Mouse (Mus musculus): ENCODE results near the gene Urah. TPM values are rescaled to one million over a fixed set of nuclear protein-coding genes. Genes with fewer than 3 reads are reported as not detected.
A peak's percentile ranks its signal among the peaks of the same experiment; 100 is the strongest.

Gene Urah
- polyA plus RNA-seq, 1 experiment from 2014 or later, result 5.3 TPM

DNA sequence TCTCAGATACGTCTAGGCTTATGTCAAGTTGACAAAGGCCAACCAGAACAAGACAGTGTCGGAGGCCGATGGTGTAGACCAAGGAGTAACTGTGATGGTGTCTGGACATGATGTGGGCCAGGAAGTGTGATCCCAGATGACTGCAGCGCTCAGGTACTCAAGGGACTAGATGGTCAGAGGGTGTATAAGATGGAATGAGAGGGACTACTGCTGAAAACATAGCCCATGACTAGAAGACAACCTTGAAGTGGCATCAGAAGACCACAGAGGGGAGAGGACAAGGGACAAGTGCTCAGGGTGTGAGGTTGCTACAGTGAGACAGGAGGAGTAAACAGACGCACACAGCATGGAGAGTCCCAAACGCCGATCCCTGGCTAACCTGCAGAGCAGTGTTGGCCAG is 9.0 kb downstream of the Urah start:
- H3K27ac ChIP-seq, result no peak overlapping the region
- WGBS, result 76% methylated on average over 7 of the region's 7 CpGs
- ATAC-seq (ENCODE audit: insufficient number of reproducible peaks, insufficient read depth, low FRiP score, low TSS enrichment, low read depth), result no peak
- H3K27me3 ChIP-seq, result peaks cover 41% of the 10 kb centered on the region
- H3K9me3 ChIP-seq, result no peaks in the 10 kb centered on the region
- H3K4me1 ChIP-seq, result peaks cover 3% of the 10 kb centered on the region; the same call in 1 of the 2 replicates
- no peak overlapping the region for H3K4me3 ChIP-seq
- no peak overlapping the region for H3K9ac ChIP-seq
- no peaks in the 10 kb centered on the region for H3K36me3 ChIP-seq
- H3K4me2 ChIP-seq, result no peak overlapping the region

DNA sequence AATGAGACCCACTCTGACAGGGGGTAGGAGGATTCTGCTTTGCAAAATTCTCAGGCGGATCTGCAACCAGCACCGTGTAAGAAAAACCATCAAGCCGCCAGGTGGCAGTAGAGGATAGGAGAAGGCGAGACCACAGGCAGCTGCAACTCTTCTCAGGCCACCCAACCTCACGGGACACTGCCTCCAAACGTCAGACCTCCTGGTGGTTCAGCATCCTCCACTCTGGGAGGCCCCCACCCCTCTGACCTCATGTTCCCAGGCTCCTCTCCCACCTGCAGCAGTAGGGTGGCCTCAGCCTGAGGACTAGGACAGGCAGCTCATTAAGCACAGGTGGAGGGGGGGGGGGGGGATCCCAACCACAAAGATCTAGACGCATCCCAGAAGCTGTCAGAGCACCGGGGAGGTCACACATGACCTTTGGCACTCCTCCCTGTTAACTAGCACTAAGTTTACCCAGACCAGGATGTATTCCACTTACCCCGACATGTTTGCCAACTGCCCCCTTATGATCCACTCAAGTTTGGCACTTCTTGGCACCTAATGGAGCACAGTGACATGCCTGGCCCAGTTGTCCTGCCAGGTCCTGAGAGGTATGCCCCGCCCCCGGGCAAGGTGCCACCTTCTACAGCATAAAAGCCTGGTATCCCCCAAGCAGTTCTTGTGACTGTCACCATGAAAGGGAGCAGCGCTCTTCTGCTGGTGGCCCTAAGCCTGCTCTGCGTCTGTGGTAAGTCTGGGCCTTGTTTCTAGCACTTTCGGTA is 10.3 kb downstream of the Urah start, which contains the start of gene Scgb1c1:
Gene Scgb1c1, plus strand, starts transcription at position 643 of the 761 bp plus-strand sequence.
- no peak within 1 kb of the TSS for H3K4me2 ChIP-seq
- 29% methylated on average over 14 of the region's 14 CpGs for WGBS
- H3K4me3 ChIP-seq, result no peak within 1 kb of the TSS
- no peaks in the 10 kb centered on the region for H3K9me3 ChIP-seq
- H3K27ac ChIP-seq, result no peak within 1 kb of the TSS
- peaks cover 3% of the 10 kb centered on the region; the same call in 1 of the 2 replicates for H3K4me1 ChIP-seq
- H3K36me3 ChIP-seq, result no peaks in the 10 kb centered on the region
- H3K9ac ChIP-seq, result no peak within 1 kb of the TSS
- ATAC-seq (ENCODE audit: insufficient number of reproducible peaks, insufficient read depth, low FRiP score, low TSS enrichment, low read depth), result peak; percentile 44
- peaks cover 40% of the 10 kb centered on the region for H3K27me3 ChIP-seq

DNA sequence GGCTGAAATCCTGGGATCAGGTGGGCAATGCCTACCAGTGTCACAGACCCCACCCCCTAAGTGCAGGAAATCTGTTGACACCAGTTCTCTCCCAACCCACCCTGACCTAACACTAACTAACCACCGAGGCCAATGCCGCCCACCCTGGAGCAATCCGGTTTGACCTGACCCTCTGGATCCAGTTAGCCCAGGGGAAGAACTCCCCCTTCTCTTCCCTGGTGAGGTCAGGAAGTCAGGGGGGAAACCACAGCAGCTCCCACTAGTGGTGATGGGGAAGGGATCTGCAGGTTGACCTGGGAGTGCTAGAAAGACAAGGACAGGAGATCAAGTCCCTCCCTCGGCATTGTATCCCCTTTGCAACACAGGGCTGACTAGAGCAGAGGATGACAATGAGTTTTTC is 10.9 kb downstream of the Urah start:
- H3K9ac ChIP-seq, result no peak overlapping the region
- ATAC-seq (ENCODE audit: insufficient number of reproducible peaks, insufficient read depth, low FRiP score, low TSS enrichment, low read depth), result no peak
- WGBS, result 46% methylated on average over 4 of the region's 4 CpGs

DNA sequence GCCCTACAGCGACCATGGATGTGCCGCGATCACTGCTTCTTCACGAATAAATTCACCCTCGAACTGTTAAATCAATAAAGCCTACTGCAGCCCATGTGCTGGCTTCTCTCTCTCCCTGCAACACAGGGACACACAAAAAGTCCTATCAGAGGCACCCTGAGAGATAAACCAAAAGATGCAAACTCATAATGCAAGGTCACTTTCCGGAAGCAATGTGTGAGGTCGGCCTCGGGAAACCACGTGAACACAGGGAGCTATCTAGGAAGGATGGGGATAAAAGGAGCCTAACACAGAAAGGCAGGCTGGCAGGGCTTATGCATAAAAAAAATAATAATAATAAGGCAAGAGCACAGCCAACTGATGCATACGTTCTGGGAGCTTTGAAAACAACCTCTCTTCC is 11.9 kb downstream of the Urah start:
- H3K27me3 ChIP-seq, result peaks cover 27% of the 10 kb centered on the region
- H3K4me2 ChIP-seq, result no peak overlapping the region
- no peak for ATAC-seq (ENCODE audit: insufficient number of reproducible peaks, insufficient read depth, low FRiP score, low TSS enrichment, low read depth)
- WGBS, result 81% methylated on average over 10 of the region's 10 CpGs
- H3K4me1 ChIP-seq, result peaks cover 3% of the 10 kb centered on the region; the same call in 1 of the 2 replicates
- no peak overlapping the region for H3K27ac ChIP-seq
- H3K36me3 ChIP-seq, result peaks cover 7% of the 10 kb centered on the region
- H3K9me3 ChIP-seq, result no peaks in the 10 kb centered on the region
- no peak overlapping the region for H3K4me3 ChIP-seq
- H3K9ac ChIP-seq, result no peak overlapping the region

More for the DNA sequence above, 10.9 kb downstream of the Urah start:
- Histone ChIP-seq H3K4me3 (no peak overlapping the region), H3K4me1 (peaks cover 3% of the 10 kb centered on the region; the same call in 1 of the 2 replicates), H3K27me3 (peaks cover 37% of the 10 kb centered on the region), H3K36me3 (no peaks in the 10 kb centered on the region), H3K9me3 (no peaks in the 10 kb centered on the region), H3K4me2 (no peak overlapping the region), H3K27ac (no peak overlapping the region)

DNA sequence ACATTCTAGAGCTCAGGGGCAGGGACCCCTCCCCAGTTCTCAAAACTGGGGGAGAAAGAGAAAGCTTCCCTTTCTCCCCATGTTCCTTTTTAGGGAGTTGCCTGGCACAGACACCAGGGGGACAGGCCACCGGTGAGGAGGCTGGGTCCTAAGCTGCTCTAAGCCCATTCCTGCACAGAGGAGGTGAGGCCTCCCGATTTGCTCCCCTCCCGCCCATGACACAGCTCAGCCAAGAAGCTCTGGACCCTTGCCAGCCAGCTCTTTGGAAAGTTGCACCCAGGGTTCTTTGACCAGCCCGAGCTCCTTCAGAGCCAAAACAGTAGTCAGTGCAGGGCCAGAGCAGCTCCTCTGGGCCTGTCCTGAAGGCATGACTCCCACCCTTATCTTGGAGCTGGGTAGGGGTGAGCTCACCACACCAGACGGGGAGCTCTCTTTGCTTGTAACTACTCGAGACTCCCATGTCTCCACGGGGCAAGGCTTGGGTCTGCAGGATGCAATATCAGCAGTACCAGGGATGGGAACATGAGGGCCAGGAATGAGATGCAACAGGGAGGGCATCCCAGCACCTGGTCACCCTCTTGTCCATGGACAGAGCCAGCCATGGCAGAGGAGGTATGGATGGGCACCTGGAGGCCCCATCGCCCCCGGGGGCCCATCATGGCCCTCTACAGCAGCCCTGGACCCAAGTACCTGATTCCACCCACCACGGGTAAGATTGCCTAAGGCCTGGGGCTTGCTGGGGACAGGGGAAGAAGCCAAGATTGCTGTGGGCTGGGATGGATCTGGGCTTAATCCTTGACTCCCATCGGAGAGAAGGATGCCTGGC is 13.2 kb downstream of the Urah start, which contains the start of gene Odf3:
Gene Odf3, plus strand, starts transcription at position 51 of the 826 bp plus-strand sequence.
- Histone ChIP-seq H3K4me1 (peaks cover 3% of the 10 kb centered on the region; the same call in 1 of the 2 replicates), H3K27me3 (peaks cover 15% of the 10 kb centered on the region), H3K9me3 (no peaks in the 10 kb centered on the region), H3K36me3 (peaks cover 20% of the 10 kb centered on the region), H3K27ac (no peak within 1 kb of the TSS), H3K9ac (no peak within 1 kb of the TSS), H3K4me2 (no peak within 1 kb of the TSS), H3K4me3 (no peak within 1 kb of the TSS)
- 65% methylated on average over 11 of the region's 11 CpGs for WGBS
- no peak for ATAC-seq (ENCODE audit: insufficient number of reproducible peaks, insufficient read depth, low FRiP score, low TSS enrichment, low read depth)

DNA sequence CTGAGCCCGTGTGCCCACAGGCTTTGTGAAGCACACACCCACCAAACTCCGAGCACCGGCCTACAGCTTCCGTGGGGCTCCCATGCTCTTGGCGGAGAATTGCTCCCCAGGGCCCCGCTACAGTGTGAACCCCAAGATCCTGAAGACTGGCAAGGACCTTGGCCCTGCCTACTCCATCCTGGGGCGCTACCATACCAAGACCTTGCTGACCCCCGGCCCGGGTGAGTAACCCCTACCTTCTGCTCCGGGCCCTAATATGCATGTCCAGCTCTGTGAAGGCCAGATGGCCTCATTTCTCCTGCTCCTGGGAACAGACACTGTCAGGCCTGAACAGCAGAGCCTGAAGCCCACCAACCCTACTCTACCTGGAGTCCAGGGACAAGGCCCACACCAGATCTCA is 13.8 kb downstream of the Urah start:
- H3K4me1 ChIP-seq, result peaks cover 3% of the 10 kb centered on the region; the same call in 1 of the 2 replicates
- H3K27me3 ChIP-seq, result peaks cover 9% of the 10 kb centered on the region
- H3K4me3 ChIP-seq, result no peak overlapping the region
- no peak for ATAC-seq (ENCODE audit: insufficient number of reproducible peaks, insufficient read depth, low FRiP score, low TSS enrichment, low read depth)
- no peaks in the 10 kb centered on the region for H3K9me3 ChIP-seq
- 91% methylated on average over 10 of the region's 10 CpGs for WGBS
- H3K27ac ChIP-seq, result no peak overlapping the region
- H3K4me2 ChIP-seq, result no peak overlapping the region
- peaks cover 26% of the 10 kb centered on the region for H3K36me3 ChIP-seq
- no peak overlapping the region for H3K9ac ChIP-seq

DNA sequence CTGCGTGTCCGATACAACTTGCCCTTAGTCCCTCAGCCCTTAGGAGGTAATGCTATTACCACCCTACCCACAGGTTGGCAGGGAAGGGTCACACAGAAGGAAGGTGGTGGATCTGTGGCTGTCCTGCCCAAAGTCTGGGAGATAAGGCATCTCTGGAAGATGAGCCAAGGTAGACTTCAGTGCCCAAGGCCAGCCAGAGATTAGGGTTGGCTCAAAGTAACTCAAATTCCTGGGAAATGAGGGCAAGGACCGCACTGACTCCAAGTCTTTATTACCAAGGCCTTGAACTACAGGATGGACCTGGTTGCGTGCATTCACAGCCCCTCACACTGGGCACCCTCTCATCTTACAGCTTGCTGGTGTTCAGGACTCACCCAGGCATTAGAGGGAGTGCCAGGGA is 17.1 kb downstream of the Urah start:
- ATAC-seq (ENCODE audit: insufficient number of reproducible peaks, insufficient read depth, low FRiP score, low TSS enrichment, low read depth), result no peak
- H3K4me1 ChIP-seq, result peaks cover 10% of the 10 kb centered on the region
- 94% methylated on average over 4 of the region's 4 CpGs for WGBS
- peaks cover 37% of the 10 kb centered on the region for H3K36me3 ChIP-seq
- no peaks in the 10 kb centered on the region for H3K9me3 ChIP-seq
- no peak overlapping the region for H3K27ac ChIP-seq
- no peak overlapping the region for H3K9ac ChIP-seq
- H3K4me2 ChIP-seq, result no peak overlapping the region
- no peak overlapping the region for H3K4me3 ChIP-seq
- H3K27me3 ChIP-seq, result no peaks in the 10 kb centered on the region

DNA sequence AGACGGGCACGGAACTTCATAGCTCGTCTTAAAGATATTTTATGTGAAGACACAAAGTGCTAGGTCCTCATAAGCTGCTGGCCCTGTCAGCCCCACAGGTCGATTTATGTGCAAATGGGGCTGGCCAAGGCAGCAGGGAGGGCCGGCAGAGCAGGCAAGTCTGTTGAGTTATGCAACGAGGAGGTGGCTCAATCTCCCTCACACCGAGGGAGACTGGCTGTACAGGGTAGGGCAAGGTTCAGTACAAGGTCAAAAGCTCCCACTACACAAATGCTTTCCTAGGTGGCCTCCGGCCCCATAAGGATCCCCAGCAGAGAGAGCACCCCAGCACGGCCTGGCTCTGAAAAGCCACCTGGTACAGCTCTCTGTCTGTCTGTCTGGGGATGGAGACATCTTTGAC is 18.6 kb downstream of the Urah start:
- H3K36me3 ChIP-seq, result peaks cover 39% of the 10 kb centered on the region
- H3K9me3 ChIP-seq, result no peaks in the 10 kb centered on the region
- ATAC-seq (ENCODE audit: insufficient number of reproducible peaks, insufficient read depth, low FRiP score, low TSS enrichment, low read depth), result no peak
- H3K27ac ChIP-seq, result no peak overlapping the region
- 87% methylated on average over 9 of the region's 9 CpGs for WGBS
- H3K4me3 ChIP-seq, result no peak overlapping the region
- H3K4me1 ChIP-seq, result peaks cover 18% of the 10 kb centered on the region
- no peak overlapping the region for H3K4me2 ChIP-seq
- H3K9ac ChIP-seq, result no peak overlapping the region
- H3K27me3 ChIP-seq, result no peaks in the 10 kb centered on the region

DNA sequence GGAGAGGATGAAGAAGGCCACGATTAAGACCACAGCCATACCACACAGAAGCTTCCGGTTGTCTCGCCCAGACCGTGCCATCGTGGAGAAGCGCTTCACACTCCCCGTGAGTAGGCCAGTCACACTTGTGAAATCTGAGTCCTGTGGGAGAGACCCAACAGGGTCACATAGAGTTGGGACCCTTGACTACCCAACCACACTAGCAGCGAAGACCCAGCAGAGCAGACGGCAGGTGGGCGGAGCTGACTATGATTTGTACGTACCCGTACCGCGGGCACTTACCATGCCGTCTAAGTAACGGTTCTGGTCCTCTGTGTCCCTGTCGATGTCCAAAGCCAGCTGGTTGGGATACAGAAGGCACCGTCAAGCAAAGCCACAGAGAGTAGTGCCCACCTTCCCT is 19.7 kb downstream of the Urah start:
- WGBS, result 94% methylated on average over 18 of the region's 18 CpGs
- ATAC-seq (ENCODE audit: insufficient number of reproducible peaks, insufficient read depth, low FRiP score, low TSS enrichment, low read depth), result no peak
- Histone ChIP-seq H3K36me3 (peaks cover 50% of the 10 kb centered on the region), H3K27ac (no peak overlapping the region), H3K9me3 (no peaks in the 10 kb centered on the region), H3K27me3 (no peaks in the 10 kb centered on the region), H3K4me2 (peak overlapping the region; percentile 99), H3K4me3 (peak overlapping the region; percentile 83), H3K9ac (0 out of 2 replicates have a peak overlapping the region, but pooled peaks have one; percentile 95), H3K4me1 (peaks cover 29% of the 10 kb centered on the region)

DNA sequence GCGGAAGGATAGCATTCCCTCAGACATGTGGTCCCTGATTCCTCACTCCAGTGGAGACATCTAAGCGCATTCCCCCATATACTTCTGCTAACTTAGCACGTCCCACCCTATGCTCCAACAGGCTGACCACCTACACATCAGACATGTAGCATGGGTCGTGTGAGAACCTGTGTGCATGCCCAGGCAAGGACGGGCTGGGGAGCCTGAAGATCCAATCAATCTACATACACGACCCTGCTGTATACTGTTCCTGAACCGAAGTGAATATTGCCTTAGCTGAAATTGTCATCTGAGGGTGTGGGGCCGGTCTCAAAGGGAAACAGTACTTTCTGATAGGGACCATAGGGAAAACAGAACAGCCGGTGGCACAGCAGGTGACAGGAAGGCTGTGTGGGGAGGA is 20.4 kb downstream of the Urah start:
- peaks cover 56% of the 10 kb centered on the region for H3K36me3 ChIP-seq

DNA sequence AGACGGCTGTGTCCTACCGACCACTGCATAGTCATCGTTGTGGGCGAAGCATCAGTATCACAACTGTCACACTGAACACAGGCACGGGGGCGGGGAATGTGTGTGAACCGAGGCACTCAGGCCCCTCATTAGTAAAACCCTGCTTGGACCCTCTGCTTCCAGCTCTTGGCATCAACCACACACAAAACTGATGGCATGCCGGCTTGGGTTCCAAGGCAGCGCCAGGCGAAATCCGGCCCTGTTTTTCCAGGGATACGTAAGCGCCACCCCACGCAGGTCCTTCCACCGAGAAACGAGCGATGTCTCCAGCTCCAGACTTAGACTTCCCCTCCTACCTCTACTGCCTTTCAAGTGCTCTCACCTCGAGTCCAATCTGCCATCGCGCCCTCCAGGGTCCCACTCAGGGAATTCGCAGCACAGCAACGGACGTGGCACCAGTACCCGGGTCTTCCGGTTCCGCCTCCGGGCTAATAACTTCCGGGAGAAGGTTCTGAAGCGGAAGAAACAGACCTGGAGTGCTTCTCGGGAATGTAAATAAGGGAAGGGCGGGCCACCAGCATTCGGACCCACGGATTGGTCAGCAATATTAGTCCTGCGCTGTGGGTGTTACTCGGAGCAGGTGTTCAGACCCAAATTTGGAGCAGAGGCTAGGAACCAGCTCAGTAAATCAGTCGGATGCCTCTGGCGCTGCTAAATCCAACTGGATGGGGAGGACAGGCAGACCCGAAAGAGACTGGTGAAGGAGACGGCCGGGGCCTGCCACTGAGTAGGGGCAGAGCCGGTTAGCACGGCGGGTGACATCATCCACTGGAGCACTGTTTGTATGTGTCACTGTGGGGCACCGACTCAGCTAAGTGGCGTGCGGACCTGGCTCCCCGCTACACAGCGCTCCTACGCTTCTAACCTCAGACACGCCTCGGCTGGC is 21.3 kb downstream of the Urah start, which contains the start of gene Gm45785:
Gene Gm45785, minus strand, starts transcription at position 472 of the 925 bp plus-strand sequence.
- peaks cover 64% of the 10 kb centered on the region for H3K36me3 ChIP-seq
- peak within 1 kb of the TSS; percentile 83 for H3K4me3 ChIP-seq
- ATAC-seq (ENCODE audit: insufficient number of reproducible peaks, insufficient read depth, low FRiP score, low TSS enrichment, low read depth), result peak; percentile 66
- no peaks in the 10 kb centered on the region for H3K27me3 ChIP-seq
- peak within 1 kb of the TSS; percentile 90 for H3K27ac ChIP-seq
- under 1% methylated on average over 51 of the region's 51 CpGs for WGBS
- H3K4me1 ChIP-seq, result peaks cover 36% of the 10 kb centered on the region
- H3K9me3 ChIP-seq, result no peaks in the 10 kb centered on the region
- H3K4me2 ChIP-seq, result peak within 1 kb of the TSS; percentile 99
- peak within 1 kb of the TSS; percentile 95 for H3K9ac ChIP-seq

More for the DNA sequence above, 20.4 kb downstream of the Urah start:
- peak overlapping the region; percentile 99 for H3K4me2 ChIP-seq
- H3K4me1 ChIP-seq, result peaks cover 34% of the 10 kb centered on the region
- ATAC-seq (ENCODE audit: insufficient number of reproducible peaks, insufficient read depth, low FRiP score, low TSS enrichment, low read depth), result no peak
- no peaks in the 10 kb centered on the region for H3K27me3 ChIP-seq
- 0 out of 2 replicates have a peak overlapping the region, but pooled peaks have one; percentile 90 for H3K27ac ChIP-seq
- 72% methylated on average over 9 of the region's 9 CpGs for WGBS
- H3K4me3 ChIP-seq, result peak overlapping the region; percentile 83
- no peaks in the 10 kb centered on the region for H3K9me3 ChIP-seq
- H3K9ac ChIP-seq, result peak overlapping the region; percentile 95
